ENCODE assay signal across 14 mouse cellular contexts in the genomic region with DNA sequence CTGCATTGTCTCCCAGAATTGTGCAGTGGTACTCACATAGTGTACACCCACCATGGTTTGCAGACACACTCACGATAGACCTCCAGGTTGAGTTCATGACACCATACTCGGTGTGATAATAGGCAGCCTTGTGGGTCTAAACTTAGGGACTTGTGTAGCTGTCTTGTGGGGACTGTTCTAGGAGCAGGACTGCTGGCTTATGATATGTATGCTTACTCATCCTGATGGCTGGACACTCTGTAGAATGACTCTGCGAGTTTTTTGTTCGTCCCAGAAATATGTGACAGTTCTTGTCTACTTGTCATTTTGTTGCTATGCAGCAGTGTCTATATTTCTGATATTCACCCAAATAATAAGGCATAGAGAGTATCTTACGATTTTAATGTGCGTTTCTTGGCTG.
"Had no signal": no experiment of that assay in that cellular context is flagged by ENCODE, and none has a peak within 500 bp of the region (broad histone marks: within the 10 kb centered on the region; RNA-seq: fewer than 3 reads in every experiment).

No protein-coding gene starts in this region.

- DNase-seq: kidney, adult 2 months; kidney, postnatal 36 days; layer of hippocampus, adult 9-11 months; layer of hippocampus, postnatal 36 days; lung, adult 18-20 months; midbrain, embryonic 14.5 days; right cerebral cortex, adult 18-20 months; right cerebral cortex, postnatal 25 days; thymus, adult 2 months; thymus, postnatal 25 days had no signal

- H3K4me3 ChIP-seq: limb, embryonic 15.5 days; myocyte; neural tube, embryonic 15.5 days had no signal

- H3K4me1 ChIP-seq: limb, embryonic 15.5 days; neural tube, embryonic 15.5 days had no signal

- H3K9ac ChIP-seq: limb, embryonic 15.5 days; neural tube, embryonic 15.5 days had no signal

- H3K9me3 ChIP-seq: limb, embryonic 15.5 days; neural tube, embryonic 15.5 days had no signal

- H3K27me3 ChIP-seq: limb, embryonic 15.5 days; neural tube, embryonic 15.5 days had no signal

- ATAC-seq: intestine, embryonic 16.5 days had no signal

- H3K36me3 ChIP-seq: limb, embryonic 15.5 days; neural tube, embryonic 15.5 days had no signal

- H3K4me2 ChIP-seq: limb, embryonic 15.5 days; neural tube, embryonic 15.5 days had no signal

- H3K27ac ChIP-seq: limb, embryonic 15.5 days; neural tube, embryonic 15.5 days had no signal
